Mouse (Mus musculus): Measurements from ENCODE around the gene Eif3a. TPM values are rescaled to one million over a fixed set of nuclear protein-coding genes. Genes with fewer than 3 reads are reported as not detected.

Eif3a gene
- 127 TPM for polyA plus RNA-seq (2014; fragmentation: Illumina TruSeq; extraction: RNeasy Lipid Tissue Mini Kit (QIAGEN cat#74804); ENCODE audit: low replicate concordance)

GRCm38 (mm10) chr19:60790551-60791161, at the start of gene Eif3a:
Gene Eif3a, minus strand, starts transcription at chr19:60790658.

GRCm38 (mm10) chr19:60811098-60812035, 20.9 kb upstream of the Eif3a start, which contains the start of gene Fam45a:
Gene Fam45a, plus strand, starts transcription at chr19:60811585.

GRCm38 (mm10) chr19:60755438-60756191, 34.8 kb downstream of the Eif3a start, which contains the start of gene Nanos1:
Gene Nanos1, plus strand, starts transcription at chr19:60755987.

Other genes starting within 250 kb of the Eif3a start
- 75.6 TPM for gene Cacul1, start 209.6 kb downstream of the Eif3a start, polyA plus RNA-seq (2014; fragmentation: Illumina TruSeq; extraction: RNeasy Lipid Tissue Mini Kit (QIAGEN cat#74804); ENCODE audit: low replicate concordance)
- gene Nanos1, start 34.7 kb downstream of the Eif3a start, polyA plus RNA-seq (2014; fragmentation: Illumina TruSeq; extraction: RNeasy Lipid Tissue Mini Kit (QIAGEN cat#74804); ENCODE audit: low replicate concordance), result 1.4 TPM
- gene Fam45a, start 20.9 kb upstream of the Eif3a start, polyA plus RNA-seq (2014; fragmentation: Illumina TruSeq; extraction: RNeasy Lipid Tissue Mini Kit (QIAGEN cat#74804); ENCODE audit: low replicate concordance), result 104 TPM
- 1.8 TPM for gene Sfxn4, start 70.8 kb upstream of the Eif3a start, polyA plus RNA-seq (2014; fragmentation: Illumina TruSeq; extraction: RNeasy Lipid Tissue Mini Kit (QIAGEN cat#74804); ENCODE audit: low replicate concordance)
- gene Prdx3, start 83.9 kb upstream of the Eif3a start, polyA plus RNA-seq (2014; fragmentation: Illumina TruSeq; extraction: RNeasy Lipid Tissue Mini Kit (QIAGEN cat#74804); ENCODE audit: low replicate concordance), result 101 TPM
- 7.9 TPM for gene Grk5, start 99.1 kb upstream of the Eif3a start, polyA plus RNA-seq (2014; fragmentation: Illumina TruSeq; extraction: RNeasy Lipid Tissue Mini Kit (QIAGEN cat#74804); ENCODE audit: low replicate concordance)